Mouse (Mus musculus) 3134 (cell line): ENCODE results near the gene Zfp385a.

Experiments
- DNase-seq: peaks from one replicate; pipeline ENCODE4 v3.0.0-alpha.2; 2011; ENCODE audit warnings: low spot score; ENCODE audit not compliant: insufficient read length; ENCODE audit errors: extremely low read depth

Gene Zfp385a

GRCm38 (mm10) chr15:103339166-103339960 lies 530 bp downstream of the Zfp385a start:
- DNase-seq = no peak

GRCm38 (mm10) chr15:103338829-103339165 lies 1.1 kb downstream of the Zfp385a start:
- no peak for DNase-seq

GRCm38 (mm10) chr15:103336996-103337667 lies 2.8 kb downstream of the Zfp385a start:
- DNase-seq = no peak

- no peak for DNase-seq
Measured at GRCm38 (mm10) chr15:103335488-103336235, 4.2 kb downstream of the Zfp385a start.

GRCm38 (mm10) chr15:103335040-103335439 lies 4.9 kb downstream of the Zfp385a start:
- no peak for DNase-seq

- no peak for DNase-seq
Measured at GRCm38 (mm10) chr15:103334194-103334593, 5.7 kb downstream of the Zfp385a start.

- no peak for DNase-seq
Measured at GRCm38 (mm10) chr15:103333738-103334137, 6.2 kb downstream of the Zfp385a start.

- DNase-seq = no peak
Measured at GRCm38 (mm10) chr15:103333081-103333615, 6.7 kb downstream of the Zfp385a start.

GRCm38 (mm10) chr15:103323455-103324247 lies 16.2 kb downstream of the Zfp385a start:
- peak; percentile 83 for DNase-seq

GRCm38 (mm10) chr15:103323070-103323454 lies 16.8 kb downstream of the Zfp385a start:
- DNase-seq = no peak

- DNase-seq = no peak
Measured at GRCm38 (mm10) chr15:103322396-103322795, 17.5 kb downstream of the Zfp385a start.

- no peak for DNase-seq
Measured at GRCm38 (mm10) chr15:103321076-103321475, 18.8 kb downstream of the Zfp385a start.

GRCm38 (mm10) chr15:103318201-103318816 lies 21.6 kb downstream of the Zfp385a start:
- DNase-seq = no peak

GRCm38 (mm10) chr15:103317731-103318130 lies 22.2 kb downstream of the Zfp385a start:
- DNase-seq = no peak

GRCm38 (mm10) chr15:103317120-103317519 lies 22.8 kb downstream of the Zfp385a start:
- no peak for DNase-seq

GRCm38 (mm10) chr15:103315979-103316776 lies 23.7 kb downstream of the Zfp385a start:
- no peak for DNase-seq

- DNase-seq = peak; percentile 32
Measured at GRCm38 (mm10) chr15:103315011-103315502, 24.8 kb downstream of the Zfp385a start.

GRCm38 (mm10) chr15:103314181-103314580 lies 25.7 kb downstream of the Zfp385a start:
- no peak for DNase-seq

GRCm38 (mm10) chr15:103313495-103314095 lies 26.3 kb downstream of the Zfp385a start:
- no peak for DNase-seq
